Comparison of ENCODE assay signal across 34 mouse cellular contexts in the genomic region with DNA sequence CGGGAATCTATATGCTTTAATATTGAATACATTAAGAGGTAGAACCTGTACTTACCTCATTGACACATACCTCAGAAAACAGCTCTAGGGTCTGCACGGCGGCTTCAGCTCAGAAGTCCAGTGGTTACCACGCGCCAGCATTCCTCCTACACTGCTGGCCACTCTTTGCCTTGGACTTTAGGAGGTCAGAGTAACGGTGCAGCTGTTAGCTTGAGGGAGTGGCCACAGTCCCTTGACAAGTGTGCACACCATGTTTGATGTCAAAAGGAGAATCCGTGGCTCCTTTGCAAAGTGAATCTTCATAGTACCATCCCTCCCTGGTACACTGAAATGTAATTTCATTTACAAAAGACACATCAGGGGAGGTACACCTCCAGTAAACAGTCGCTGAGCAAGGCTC.
"Had no signal": no experiment of that assay in that cellular context is flagged by ENCODE, and none has a peak within 500 bp of the region (broad histone marks: within the 10 kb centered on the region; RNA-seq: fewer than 3 reads in every experiment).

No protein-coding gene starts in this region.

- H3K4me2 ChIP-seq: heart, embryonic 11.5 days; heart, embryonic 12.5 days; heart, embryonic 13.5 days; heart, embryonic 15.5 days; hindbrain, embryonic 12.5 days; hindbrain, embryonic 13.5 days; hindbrain, embryonic 14.5 days; hindbrain, embryonic 15.5 days; intestine, embryonic 15.5 days; kidney, embryonic 15.5 days had no signal

- H3K27me3 ChIP-seq: heart, embryonic 12.5 days; heart, embryonic 13.5 days; heart, embryonic 15.5 days; hindbrain, embryonic 12.5 days; hindbrain, embryonic 13.5 days; hindbrain, embryonic 15.5 days; intestine, embryonic 15.5 days; kidney, embryonic 15.5 days had no signal

- DNase-seq: heart, postnatal 10 days; heart, postnatal 14 days; heart, postnatal 36 days; heart, postnatal 4 days; kidney, adult 11 months; kidney, adult 18-20 months; kidney, adult 2 months; kidney, adult 8-10 months; kidney, adult 9 months; kidney, postnatal 10 days; kidney, postnatal 14 days; kidney, postnatal 25 days; kidney, postnatal 36 days; kidney, postnatal 4 days; layer of hippocampus, adult 9-11 months; layer of hippocampus, postnatal 36 days had no signal

- H3K36me3 ChIP-seq: heart, embryonic 12.5 days; heart, embryonic 13.5 days; heart, embryonic 15.5 days; hindbrain, embryonic 10.5 days; hindbrain, embryonic 12.5 days; hindbrain, embryonic 15.5 days; intestine, embryonic 15.5 days; kidney, embryonic 15.5 days had no signal

- H3K4me3 ChIP-seq: heart, embryonic 10.5 days; heart, embryonic 12.5 days; heart, embryonic 13.5 days; heart, embryonic 15.5 days; hindbrain, embryonic 10.5 days; hindbrain, embryonic 12.5 days; hindbrain, embryonic 13.5 days; hindbrain, embryonic 15.5 days; intestine, embryonic 15.5 days; kidney, embryonic 15.5 days; layer of hippocampus, adult 2 months had no signal

- ATAC-seq: hindbrain, embryonic 16.5 days; hindbrain, postnatal 0 days; inflammation-experienced regulatory T-cells, adult 6 months; intestine, embryonic 15.5 days; intestine, embryonic 16.5 days; intestine, postnatal 0 days had no signal

- H3K4me1 ChIP-seq: heart, embryonic 10.5 days; heart, embryonic 12.5 days; heart, embryonic 13.5 days; heart, embryonic 15.5 days; intestine, embryonic 15.5 days; kidney, embryonic 15.5 days had no signal

- H3K9me3 ChIP-seq: heart, embryonic 10.5 days; heart, embryonic 12.5 days; heart, embryonic 13.5 days; heart, embryonic 15.5 days; hindbrain, embryonic 10.5 days; hindbrain, embryonic 12.5 days; hindbrain, embryonic 13.5 days; hindbrain, embryonic 15.5 days; intestine, embryonic 15.5 days; kidney, embryonic 15.5 days had no signal
